Mouse (Mus musculus) kidney, embryonic 16.5 days (tissue): ENCODE data around the gene Lep. TPM values are rescaled to one million over a fixed set of nuclear protein-coding genes. Genes with fewer than 3 reads are reported as not detected.

Experiments used
- ATAC-seq: fragments of 200-750 bp; cut with Nextera tagmentation; 2 replicates; pipeline ENCODE4 v1.8.0; 2017; ENCODE audit warnings: moderate TSS enrichment; ENCODE audit not compliant: low FRiP score, low TSS enrichment
- H3K27ac ChIP-seq: fragments of 300-500 bp; sonication (generic); 2 replicates; pipeline ENCODE4 v1.5.1; 2014; ENCODE audit warnings: low read length
- H3K27me3 ChIP-seq: fragments of 300-500 bp; sonication (generic); 2 replicates; pipeline ENCODE4 v1.6.1; 2014; ENCODE audit warnings: low read length, control low read depth, mixed read lengths; ENCODE audit not compliant: insufficient read depth
- H3K36me3 ChIP-seq: fragments of 300-500 bp; sonication (generic); 2 replicates; pipeline ENCODE4 v1.6.1; 2014; ENCODE audit warnings: low read length, control low read depth, mixed read lengths; ENCODE audit not compliant: insufficient read depth
- H3K4me1 ChIP-seq: fragments of 300-500 bp; sonication (generic); 2 replicates; pipeline ENCODE4 v1.6.1; 2014; ENCODE audit warnings: low read length, control low read depth, mixed read lengths; ENCODE audit not compliant: insufficient read depth
- H3K4me2 ChIP-seq: fragments of 300-500 bp; sonication (generic); replicated peaks from 2 replicates; pipeline ENCODE4 v1.6.1; 2014; ENCODE audit warnings: low read depth, low read length
- H3K4me3 ChIP-seq: fragments of 300-500 bp; sonication (generic); 2 replicates; pipeline ENCODE4 v1.5.1; 2014; ENCODE audit warnings: mild to moderate bottlenecking, low read length
- H3K9ac ChIP-seq: fragments of 300-500 bp; sonication (generic); replicated peaks from 2 replicates; pipeline ENCODE4 v1.6.1; 2014; ENCODE audit warnings: low read length
- H3K9me3 ChIP-seq: fragments of 300-500 bp; sonication (generic); 2 replicates; pipeline ENCODE4 v1.6.1; 2016; ENCODE audit warnings: low read length, control low read depth
- WGBS: fragments of 180-500 bp; shearing (Covaris S2); extraction: QIAGEN DNeasy Blood & Tissue Kit; methylation state at CpG from one replicate; pipeline ENCODE4 v1.1.7; 2014; 5-methylcytosine and 5-hydroxymethylcytosine counted together
- polyA plus RNA-seq: library from polyadenylated mRNA; unstranded; fragments of >200 nt; fragmentation: Nextera tagmentation; extraction: Ambion mirVana; gene quantifications from 2 replicates; pipeline ENCODE4 v1.2.1, GENCODE M21; 2015

Lep gene
- polyA plus RNA-seq, 1 experiment from 2014 or later = not detected

GRCm38 (mm10) chr6:29073462-29074132 is 13.6 kb downstream of the Lep start:
- no peak overlapping the region for H3K4me3 ChIP-seq
- 49% methylated on average over 11 of the region's 11 CpGs for WGBS
- no peaks in the 10 kb centered on the region for H3K27me3 ChIP-seq
- H3K9ac ChIP-seq = no peak overlapping the region
- H3K4me1 ChIP-seq = no peaks in the 10 kb centered on the region
- no peak overlapping the region for H3K27ac ChIP-seq
- ATAC-seq = no peak
- no peaks in the 10 kb centered on the region for H3K9me3 ChIP-seq
- H3K4me2 ChIP-seq = no peak overlapping the region
- H3K36me3 ChIP-seq = no peaks in the 10 kb centered on the region

GRCm38 (mm10) chr6:29074133-29074469 is 14.1 kb downstream of the Lep start:
- H3K9ac ChIP-seq = no peak overlapping the region
- H3K36me3 ChIP-seq = no peaks in the 10 kb centered on the region
- no peaks in the 10 kb centered on the region for H3K27me3 ChIP-seq
- H3K4me1 ChIP-seq = no peaks in the 10 kb centered on the region
- H3K4me2 ChIP-seq = no peak overlapping the region
- no peaks in the 10 kb centered on the region for H3K9me3 ChIP-seq
- H3K27ac ChIP-seq = no peak overlapping the region
- no peak overlapping the region for H3K4me3 ChIP-seq
- ATAC-seq = no peak

GRCm38 (mm10) chr6:29079291-29079690 is 19.3 kb downstream of the Lep start:
- Histone ChIP-seq H3K9me3 (no peaks in the 10 kb centered on the region), H3K4me3 (no peak overlapping the region), H3K4me1 (no peaks in the 10 kb centered on the region), H3K27ac (no peak overlapping the region), H3K36me3 (no peaks in the 10 kb centered on the region), H3K27me3 (no peaks in the 10 kb centered on the region), H3K4me2 (no peak overlapping the region), H3K9ac (no peak overlapping the region)
- WGBS = 60% methylated on average over 4 of the region's 4 CpGs
- no peak for ATAC-seq

GRCm38 (mm10) chr6:29081826-29082363 is 21.9 kb downstream of the Lep start:
- Histone ChIP-seq H3K27ac (no peak overlapping the region), H3K4me3 (no peak overlapping the region), H3K36me3 (no peaks in the 10 kb centered on the region), H3K4me2 (no peak overlapping the region), H3K9ac (no peak overlapping the region), H3K27me3 (no peaks in the 10 kb centered on the region), H3K4me1 (no peaks in the 10 kb centered on the region), H3K9me3 (no peaks in the 10 kb centered on the region)
- 77% methylated on average over 10 of the region's 10 CpGs for WGBS
- ATAC-seq = no peak

- Histone ChIP-seq H3K27ac (no peak overlapping the region), H3K36me3 (no peaks in the 10 kb centered on the region), H3K9me3 (no peaks in the 10 kb centered on the region), H3K4me3 (no peak overlapping the region), H3K27me3 (no peaks in the 10 kb centered on the region), H3K4me2 (no peak overlapping the region), H3K4me1 (no peaks in the 10 kb centered on the region), H3K9ac (no peak overlapping the region)
- 47% methylated on average over 9 of the region's 9 CpGs for WGBS
- ATAC-seq = no peak
Observed at GRCm38 (mm10) chr6:29082776-29083354, 22.8 kb downstream of the Lep start.

GRCm38 (mm10) chr6:29084401-29084800 is 24.4 kb downstream of the Lep start:
- no peak overlapping the region for H3K9ac ChIP-seq
- no peaks in the 10 kb centered on the region for H3K27me3 ChIP-seq
- no peak overlapping the region for H3K4me3 ChIP-seq
- H3K9me3 ChIP-seq = no peaks in the 10 kb centered on the region
- no peaks in the 10 kb centered on the region for H3K36me3 ChIP-seq
- no peak overlapping the region for H3K4me2 ChIP-seq
- peaks cover 7% of the 10 kb centered on the region; the same call in 1 of the 2 replicates for H3K4me1 ChIP-seq
- 39% methylated on average over 7 of the region's 7 CpGs for WGBS
- ATAC-seq = no peak; the same call in 1 of the 2 replicates
- no peak overlapping the region for H3K27ac ChIP-seq

- peaks cover 10% of the 10 kb centered on the region for H3K9me3 ChIP-seq
- H3K27me3 ChIP-seq = no peaks in the 10 kb centered on the region
- H3K4me1 ChIP-seq = peaks cover 7% of the 10 kb centered on the region; the same call in 1 of the 2 replicates
- no peak for ATAC-seq
- no peak overlapping the region for H3K27ac ChIP-seq
- H3K36me3 ChIP-seq = no peaks in the 10 kb centered on the region
- H3K9ac ChIP-seq = no peak overlapping the region
- no peak overlapping the region for H3K4me2 ChIP-seq
- H3K4me3 ChIP-seq = no peak overlapping the region
- 65% methylated on average over 7 of the region's 7 CpGs for WGBS
Observed at GRCm38 (mm10) chr6:29087921-29088709, 28.1 kb downstream of the Lep start.

GRCm38 (mm10) chr6:29092234-29092633 is 32.2 kb downstream of the Lep start:
- Histone ChIP-seq H3K9ac (no peak overlapping the region), H3K4me1 (peaks cover 7% of the 10 kb centered on the region; the same call in 1 of the 2 replicates), H3K27me3 (no peaks in the 10 kb centered on the region), H3K36me3 (no peaks in the 10 kb centered on the region), H3K27ac (no peak overlapping the region), H3K9me3 (peaks cover 19% of the 10 kb centered on the region), H3K4me3 (no peak overlapping the region), H3K4me2 (no peak overlapping the region)
- WGBS = 85% methylated on average over 7 of the region's 7 CpGs
- ATAC-seq = no peak

GRCm38 (mm10) chr6:29092904-29093303 is 32.9 kb downstream of the Lep start:
- H3K36me3 ChIP-seq = no peaks in the 10 kb centered on the region
- H3K27ac ChIP-seq = no peak overlapping the region
- H3K9me3 ChIP-seq = peaks cover 19% of the 10 kb centered on the region
- peaks cover 7% of the 10 kb centered on the region; the same call in 1 of the 2 replicates for H3K4me1 ChIP-seq
- no peak overlapping the region for H3K4me2 ChIP-seq
- H3K4me3 ChIP-seq = no peak overlapping the region
- no peak for ATAC-seq
- no peak overlapping the region for H3K9ac ChIP-seq
- whole genome bisulfite sequencing = 68% methylated on average over 11 of the region's 11 CpGs
- H3K27me3 ChIP-seq = no peaks in the 10 kb centered on the region
